Mouse (Mus musculus) lung, postnatal 14 days (tissue): ENCODE results near the gene Fbxl14.
"Not testable (repeated sequence)": the region's sequence is repeated elsewhere in the genome, so short reads cannot be mapped to it uniquely, and the experiment has no call there.

Experiments used
- DNase-seq: peaks from one replicate; pipeline ENCODE4 v3.0.0; 2021

Gene Fbxl14

DNA sequence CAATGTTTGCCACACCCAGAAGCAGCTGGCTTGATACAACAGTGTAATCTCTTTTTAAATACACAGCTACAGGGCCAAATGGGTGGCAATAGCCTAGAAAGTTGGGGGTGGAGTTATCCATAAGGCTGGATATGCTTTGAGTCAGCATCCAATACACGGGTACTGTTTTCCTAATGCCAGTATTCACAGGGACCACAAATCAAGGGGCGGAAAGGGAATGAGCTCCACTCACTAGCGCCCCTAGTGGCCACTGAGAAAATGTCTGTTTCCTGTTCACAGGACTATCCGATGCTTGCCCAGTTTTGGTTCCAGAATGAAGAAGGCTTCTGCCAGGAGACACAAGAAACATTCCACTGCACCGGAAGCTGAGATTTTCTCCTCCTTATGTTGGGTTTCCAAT, 7.3 kb upstream of the Fbxl14 start:
- DNase-seq = peak; percentile 74

GRCm38 (mm10) chr6:119472705-119473104, 6.8 kb upstream of the Fbxl14 start:
- no peak for DNase-seq

DNA sequence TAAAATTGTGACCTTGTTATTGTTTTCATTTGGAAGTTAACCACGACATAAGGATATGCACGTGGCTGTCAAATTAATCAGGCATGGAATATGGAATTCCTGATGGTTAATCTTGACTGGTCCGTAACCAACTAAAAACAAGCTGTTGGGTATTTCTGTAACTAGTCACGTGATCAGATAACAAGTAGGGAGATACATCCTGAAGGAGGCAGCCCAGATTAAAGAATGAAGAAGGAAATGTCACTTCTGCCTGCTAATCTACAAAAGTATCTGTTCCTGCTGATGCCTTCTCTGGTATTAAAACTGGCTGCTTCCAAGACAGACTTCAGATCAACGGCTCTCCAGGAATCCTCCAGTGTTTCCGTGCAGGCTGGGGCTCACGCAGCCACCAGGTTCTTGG, 6.0 kb upstream of the Fbxl14 start:
- no peak for DNase-seq

DNA sequence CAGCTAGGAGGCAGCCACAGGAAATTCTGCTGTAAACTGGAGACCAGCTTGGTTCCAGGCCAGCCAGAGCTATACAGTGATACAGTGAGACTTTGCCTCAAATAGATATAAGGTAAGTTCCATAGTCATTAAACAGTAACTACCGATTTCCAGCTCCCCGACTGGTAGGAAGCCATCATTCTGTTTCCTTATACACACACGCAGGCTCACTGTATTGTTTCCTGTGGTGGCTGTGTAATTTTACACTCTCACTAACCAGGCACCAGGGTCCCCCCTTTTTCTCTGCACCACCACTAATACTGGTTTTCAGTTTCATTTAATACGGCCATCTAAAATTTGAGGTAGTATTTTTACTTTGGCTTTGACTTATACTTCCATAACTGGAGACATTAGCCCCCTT, 5.5 kb upstream of the Fbxl14 start:
- DNase-seq = no peak

GRCm38 (mm10) chr6:119475988-119476387, 3.5 kb upstream of the Fbxl14 start:
- no peak for DNase-seq

- no peak for DNase-seq
Observed at GRCm38 (mm10) chr6:119477686-119478310, 1.7 kb upstream of the Fbxl14 start.

DNA sequence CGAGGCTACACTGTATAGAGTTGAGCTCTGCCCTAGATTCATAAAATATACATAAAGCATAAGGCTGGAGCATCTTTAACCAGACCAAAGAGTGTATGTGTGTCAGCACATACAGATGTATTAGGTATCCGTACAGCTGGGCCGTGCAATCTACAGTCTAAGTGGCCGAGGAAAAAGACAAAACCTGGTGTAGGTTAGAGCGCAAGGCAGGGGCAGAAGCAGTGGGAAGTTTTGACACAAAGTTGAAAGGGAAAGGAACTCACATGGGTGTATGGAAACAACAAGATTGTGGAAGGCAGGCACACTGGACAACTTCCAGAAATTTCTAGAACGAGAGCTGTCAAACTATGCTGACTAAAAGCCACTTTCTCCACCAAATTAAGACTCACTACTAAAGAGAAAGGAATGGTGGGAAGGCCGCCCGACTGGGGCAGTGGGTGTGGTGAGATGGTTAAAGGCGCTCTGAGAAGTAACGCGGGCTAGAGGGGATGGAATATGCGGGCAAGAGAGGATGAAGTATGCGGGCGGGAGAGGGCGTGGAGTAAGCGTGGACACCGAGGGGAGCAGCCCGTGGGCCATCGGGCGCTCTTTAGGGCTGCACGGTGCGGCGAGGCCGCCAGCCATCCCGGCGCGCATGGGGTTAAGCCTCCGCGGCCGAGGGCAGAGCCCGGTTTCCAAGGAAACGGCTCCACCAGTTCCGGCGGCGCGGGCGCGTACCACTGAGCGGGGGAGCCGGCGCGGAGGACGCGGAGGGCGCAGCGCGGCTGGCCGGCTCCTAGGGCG, 717 bp upstream of the Fbxl14 start:
- peak; percentile 86 for DNase-seq

DNA sequence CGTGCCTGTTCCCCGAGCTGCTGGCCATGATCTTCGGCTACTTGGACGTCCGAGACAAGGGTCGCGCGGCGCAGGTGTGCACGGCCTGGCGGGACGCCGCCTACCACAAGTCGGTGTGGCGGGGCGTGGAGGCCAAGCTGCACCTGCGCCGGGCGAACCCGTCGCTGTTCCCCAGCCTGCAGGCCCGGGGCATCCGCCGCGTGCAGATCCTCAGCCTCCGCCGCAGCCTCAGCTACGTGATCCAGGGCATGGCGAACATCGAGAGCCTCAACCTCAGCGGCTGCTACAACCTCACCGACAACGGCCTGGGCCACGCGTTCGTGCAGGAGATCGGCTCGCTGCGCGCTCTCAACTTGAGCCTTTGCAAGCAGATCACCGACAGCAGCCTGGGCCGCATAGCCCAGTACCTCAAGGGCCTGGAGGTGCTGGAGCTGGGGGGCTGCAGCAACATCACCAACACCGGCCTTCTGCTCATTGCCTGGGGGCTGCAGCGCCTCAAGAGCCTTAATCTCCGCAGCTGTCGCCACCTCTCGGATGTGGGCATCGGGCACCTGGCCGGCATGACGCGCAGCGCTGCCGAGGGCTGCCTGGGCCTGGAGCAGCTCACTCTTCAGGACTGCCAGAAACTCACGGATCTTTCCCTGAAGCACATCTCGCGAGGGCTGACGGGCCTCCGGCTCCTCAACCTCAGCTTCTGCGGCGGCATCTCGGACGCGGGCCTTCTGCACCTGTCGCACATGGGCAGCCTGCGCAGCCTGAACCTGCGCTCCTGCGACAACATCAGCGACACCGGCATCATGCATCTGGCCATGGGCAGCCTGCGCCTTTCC, 623 bp downstream of the Fbxl14 start:
- DNase-seq = peak; percentile 58

DNA sequence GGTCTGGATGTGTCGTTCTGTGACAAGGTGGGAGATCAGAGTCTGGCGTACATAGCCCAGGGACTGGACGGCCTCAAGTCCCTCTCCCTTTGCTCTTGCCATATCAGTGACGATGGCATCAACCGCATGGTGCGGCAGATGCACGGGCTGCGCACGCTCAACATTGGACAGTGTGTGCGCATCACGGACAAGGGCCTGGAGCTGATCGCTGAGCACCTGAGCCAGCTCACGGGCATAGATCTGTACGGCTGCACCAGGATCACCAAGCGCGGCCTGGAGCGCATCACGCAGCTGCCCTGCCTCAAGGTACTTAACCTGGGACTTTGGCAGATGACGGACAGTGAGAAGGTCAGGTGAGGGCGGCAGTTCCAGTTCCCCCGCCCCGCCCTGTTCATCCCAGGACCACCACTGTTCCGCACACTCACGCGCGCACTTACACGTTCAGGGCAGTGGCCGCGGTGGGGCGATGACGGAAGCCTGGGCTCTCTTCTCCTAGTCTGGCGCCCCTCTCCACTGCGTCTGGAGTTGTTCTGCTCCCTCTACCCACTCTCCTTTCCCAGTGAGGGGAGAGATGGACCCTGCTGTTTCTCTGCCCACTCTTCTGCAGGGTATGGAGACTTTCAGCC, 1.4 kb downstream of the Fbxl14 start:
- peak; percentile 37 for DNase-seq

DNA sequence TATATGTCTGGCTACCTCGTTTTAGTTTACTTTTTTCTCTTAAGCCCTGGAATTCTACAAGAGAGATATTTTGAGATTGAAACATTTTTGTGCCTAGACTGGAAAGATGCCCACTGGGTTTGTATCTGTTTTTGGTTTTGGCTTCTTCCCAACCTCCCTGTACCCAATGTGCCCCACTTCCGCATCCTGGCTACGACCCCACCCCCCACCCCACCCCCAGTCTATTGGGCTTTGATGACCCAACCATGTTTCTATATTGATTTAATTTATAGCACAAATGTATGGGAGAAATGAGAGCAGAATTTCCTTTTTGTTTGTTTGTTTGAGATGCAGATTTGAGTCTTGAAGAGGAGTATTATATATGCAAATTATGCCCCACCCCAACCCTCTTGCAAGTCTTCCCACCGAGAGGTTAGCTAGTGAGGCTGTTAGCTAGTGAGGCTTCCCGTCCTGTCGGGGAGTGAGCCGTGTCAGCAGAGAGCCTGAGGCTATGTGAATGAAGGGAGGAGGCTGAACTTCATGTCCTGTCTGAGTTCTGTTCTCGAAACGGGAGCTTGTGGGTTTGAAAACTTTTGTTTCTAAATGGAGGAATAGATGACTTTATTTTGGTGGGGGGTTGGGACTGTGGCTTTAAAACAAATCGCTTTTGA, 2.4 kb downstream of the Fbxl14 start:
- not testable (repeated sequence) for DNase-seq

DNA sequence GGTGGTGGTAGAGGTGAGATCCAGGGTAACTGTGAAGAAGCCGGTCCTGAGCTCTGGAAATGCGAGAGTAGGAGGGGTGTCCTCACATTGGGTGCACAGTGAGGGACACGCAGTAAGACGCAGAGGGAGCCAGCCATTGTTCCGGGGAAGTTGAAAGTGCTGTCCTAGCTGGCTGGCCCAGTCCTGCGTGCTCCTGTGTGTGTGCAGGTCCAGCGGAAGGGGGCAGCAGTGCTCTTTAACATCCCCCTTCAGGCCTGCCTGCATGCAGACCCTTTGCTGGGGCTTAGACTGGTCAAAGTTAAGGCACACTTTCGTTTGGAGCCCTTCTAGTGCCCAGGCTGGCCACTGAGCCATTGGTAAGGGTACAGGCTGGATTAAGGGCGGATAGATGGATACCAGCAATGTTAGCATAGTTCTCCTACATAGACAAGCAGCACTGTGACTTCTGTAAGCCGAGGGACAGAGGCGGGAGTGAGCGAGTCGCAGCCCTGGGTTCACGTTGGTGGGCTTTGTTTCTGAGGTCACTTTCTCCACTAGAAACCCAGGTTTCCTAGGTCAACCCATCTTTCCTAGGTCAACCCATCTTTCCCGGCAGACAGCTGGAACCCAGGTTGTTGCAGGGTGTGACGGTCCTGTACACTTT, 3.6 kb downstream of the Fbxl14 start:
- DNase-seq = peak; percentile 58

DNA sequence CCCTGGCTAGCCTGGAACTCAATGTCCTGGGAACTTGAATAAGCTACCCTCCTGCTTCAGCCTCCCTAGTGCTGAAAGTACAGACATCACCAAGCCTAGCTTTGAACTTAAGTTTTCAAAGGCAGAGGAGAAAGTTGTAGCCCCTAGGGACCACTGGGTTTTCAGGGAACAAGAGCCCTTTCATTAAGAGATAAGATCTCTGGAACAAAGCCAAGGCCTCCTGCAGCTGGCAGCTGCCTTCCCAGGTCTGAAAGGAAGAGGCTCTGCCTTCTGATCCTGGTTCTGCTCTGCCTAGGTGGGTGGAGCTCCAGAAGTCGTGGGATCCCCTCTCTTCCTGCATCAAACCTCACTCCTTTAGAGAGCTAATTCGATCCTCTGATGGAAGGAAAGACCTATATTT, 6.0 kb downstream of the Fbxl14 start:
- no peak for DNase-seq

DNA sequence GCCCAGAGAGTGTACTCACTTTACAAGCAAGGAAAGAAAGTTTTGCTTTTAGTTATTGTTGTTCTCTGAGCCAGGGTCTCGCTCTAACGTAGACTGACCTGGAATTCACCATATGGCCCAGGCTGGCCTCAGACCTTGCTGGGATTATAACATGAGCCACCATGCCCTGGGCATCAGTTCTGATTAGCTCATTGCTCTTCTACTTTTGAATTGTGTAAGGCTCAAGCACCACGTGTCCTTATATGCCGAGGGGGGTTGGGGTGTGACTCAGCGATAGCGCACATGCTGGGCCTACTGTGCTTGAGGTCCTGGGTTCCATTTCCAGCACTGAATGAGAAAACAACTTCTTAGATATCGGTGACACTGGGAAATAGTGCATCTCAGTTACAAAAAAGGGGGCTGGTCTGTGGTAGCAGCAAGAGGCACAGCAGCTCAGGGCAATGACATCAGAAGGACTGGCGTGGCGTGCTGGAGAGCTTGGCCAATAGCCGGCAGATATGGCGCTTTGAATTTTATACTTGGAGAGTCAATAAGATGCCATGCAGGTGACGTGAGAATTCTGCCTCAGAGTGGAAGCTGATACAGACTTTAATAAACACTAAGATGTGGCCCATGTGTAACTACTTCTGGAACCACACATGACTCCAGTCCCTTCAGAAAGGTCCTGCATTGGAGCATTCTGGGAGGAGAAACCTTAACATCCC, 7.1 kb downstream of the Fbxl14 start:
- DNase-seq = no peak

DNA sequence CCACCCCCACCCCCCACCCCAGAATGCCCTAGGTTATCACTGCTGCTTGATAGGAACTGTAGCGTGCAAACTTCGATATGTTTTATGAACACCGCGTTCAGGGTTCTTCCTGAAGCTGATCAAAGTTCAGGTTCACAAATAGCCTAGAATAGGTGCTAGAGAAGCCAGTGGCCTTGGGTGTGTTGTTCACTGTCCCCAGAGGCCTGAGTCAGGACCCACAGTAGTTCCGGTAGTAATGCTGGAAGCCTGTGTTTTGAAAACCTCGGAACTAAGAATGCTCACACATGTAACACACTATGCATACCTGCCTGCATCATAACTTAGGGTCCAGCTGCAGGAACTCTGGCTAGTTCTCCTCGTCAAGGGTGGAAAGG, 7.6 kb downstream of the Fbxl14 start:
- no peak for DNase-seq

DNA sequence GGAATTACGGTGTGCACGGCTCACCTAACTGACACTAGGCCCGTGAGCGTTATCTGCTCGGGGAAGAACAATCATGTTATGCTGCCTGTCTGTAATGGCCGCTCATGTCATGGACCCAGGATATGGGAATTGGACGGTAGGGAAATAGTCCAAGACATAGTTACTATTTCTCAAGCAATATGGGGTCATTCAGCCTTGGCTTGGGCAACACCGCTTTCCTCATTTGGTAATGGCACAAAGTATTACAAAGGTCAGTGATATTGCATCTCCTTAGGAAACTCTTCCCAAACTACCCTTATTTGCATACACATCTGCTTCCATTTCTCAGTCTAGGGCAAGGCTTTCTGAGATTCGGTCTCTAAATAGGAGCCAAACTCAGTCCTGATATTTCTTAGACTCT, 8.2 kb downstream of the Fbxl14 start:
- no peak for DNase-seq

DNA sequence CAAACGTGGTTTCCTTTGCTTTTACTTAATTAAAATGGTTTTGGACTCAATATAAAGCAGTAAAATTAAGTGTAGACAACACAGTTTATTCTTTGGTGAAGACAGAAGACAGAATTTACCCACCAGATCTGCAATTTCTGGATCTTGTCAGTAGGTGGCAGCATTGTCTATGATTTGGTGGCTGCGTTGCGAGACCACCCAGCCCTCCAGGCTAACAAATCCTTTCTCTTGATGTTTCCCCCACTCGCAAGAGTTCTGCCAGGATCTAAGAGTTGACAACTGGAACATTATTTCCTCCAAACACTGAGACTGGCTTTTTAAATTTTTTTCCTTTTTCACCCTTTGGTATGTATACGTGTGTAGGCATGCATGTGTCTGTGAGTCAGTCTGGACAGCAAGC, 10.3 kb downstream of the Fbxl14 start:
- DNase-seq = peak; percentile 52

DNA sequence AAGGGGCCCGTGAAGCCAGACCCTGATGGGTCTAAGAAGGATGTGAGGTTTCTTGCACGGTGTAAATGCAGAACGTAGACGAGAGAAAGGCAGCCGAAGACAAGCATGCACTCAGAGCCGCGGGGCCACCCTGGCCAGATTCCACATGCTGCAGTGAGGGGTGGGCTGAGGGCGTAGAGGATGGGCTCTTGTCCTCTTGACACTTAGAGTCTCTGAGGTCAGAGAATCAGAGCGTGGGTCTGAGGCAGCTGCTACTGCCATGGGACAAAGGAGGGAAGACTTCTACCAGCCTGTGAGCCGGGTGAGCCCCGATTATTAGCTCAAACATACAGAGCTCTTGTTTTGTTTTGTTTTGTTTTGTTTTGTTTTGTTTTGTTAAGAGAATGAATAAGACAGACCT, 11.1 kb downstream of the Fbxl14 start:
- no peak for DNase-seq

DNA sequence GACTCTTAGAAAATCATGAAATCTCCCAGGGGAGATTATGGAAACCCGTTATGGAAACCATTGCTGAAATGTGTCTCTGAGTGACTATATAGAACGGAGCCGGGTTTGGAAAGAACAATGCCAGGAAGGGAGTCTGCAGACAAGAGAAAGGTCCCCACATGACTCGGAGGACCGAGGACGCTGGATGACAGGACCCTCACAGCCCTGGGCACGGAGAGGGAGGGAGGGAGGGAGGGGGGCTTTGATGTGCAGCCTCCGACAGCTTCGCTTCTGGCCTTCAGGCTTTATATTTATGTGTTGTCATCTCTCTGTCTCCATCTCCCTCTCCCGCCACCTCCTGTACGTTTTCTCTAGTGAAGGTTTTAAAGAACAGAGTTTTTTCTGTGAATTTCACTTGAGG, 11.5 kb downstream of the Fbxl14 start:
- DNase-seq = no peak

DNA sequence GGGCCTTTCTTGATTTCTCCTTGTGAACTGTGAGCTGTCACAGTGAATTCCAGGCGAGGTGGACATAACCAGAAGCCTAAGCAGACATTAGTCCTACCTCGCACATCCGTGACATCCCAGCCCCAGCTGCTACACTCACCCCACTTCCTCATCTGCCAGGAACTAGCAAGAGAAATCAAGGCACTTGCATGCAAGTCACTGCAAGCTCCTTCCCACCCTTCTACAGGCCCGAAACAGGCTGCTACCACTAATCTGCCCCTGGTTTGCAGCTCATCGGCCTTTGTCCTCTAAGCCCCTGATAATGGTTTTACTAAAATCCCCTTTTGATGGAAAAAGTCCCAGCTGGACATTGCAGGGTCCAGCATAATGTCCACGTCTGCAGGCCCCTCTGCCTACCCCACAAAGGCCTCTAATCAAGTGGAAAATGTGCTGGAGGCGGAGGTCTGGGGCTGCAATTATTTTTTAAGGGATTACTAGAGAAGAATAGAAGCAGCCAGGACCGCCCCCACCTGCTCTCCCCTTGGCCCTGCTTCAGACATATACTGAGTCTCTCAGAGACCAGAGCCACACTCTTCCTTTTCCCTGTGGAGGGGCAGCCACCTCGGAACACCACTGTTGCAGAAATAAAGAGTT, 12.6 kb downstream of the Fbxl14 start:
- DNase-seq = no peak

DNA sequence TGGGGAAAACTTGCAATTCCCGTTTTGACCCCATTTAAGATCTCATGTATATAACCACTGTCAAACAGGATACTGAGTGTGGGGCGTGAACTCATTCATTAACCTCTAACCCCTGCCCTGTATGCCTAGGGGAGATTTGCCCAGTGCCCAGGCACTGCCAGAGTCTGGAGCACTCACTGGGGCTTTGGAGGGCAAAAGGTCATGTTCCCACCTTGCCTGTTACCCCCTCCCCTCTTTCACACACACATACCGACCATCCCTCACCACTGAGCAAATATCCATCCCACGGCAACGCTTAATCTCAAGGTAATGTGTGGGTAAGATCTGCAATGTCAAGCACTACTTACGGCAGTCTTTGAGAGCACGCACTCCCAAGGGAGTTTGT, 13.2 kb downstream of the Fbxl14 start:
- DNase-seq = no peak

DNA sequence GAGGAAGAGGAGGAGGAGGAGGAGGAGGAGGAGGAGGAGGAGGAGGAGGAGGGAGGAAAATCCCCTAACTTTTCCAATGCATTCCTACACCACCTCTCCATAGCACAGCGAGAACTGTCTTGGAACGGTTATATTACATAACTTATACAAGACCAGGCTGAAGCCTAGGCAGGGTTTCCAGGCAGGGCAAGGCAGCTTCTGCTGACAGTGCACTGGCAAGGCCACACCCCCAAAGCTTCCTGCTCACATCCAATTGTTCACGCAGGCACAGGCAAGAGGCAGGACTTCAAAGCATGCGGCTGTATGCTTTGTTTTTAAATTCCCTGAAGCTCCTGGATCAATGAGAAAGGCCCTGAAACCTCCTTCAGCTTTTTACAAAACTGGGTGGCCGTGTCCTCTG, 19.8 kb downstream of the Fbxl14 start:
- peak; percentile 69 for DNase-seq
